Mouse (Mus musculus): Measurements from ENCODE around the gene Upf3b. TPM values are rescaled to one million over a fixed set of nuclear protein-coding genes. Genes with fewer than 3 reads are reported as not detected.

Gene Upf3b
- polyA plus RNA-seq, 1 experiment = 0.75 TPM

DNA sequence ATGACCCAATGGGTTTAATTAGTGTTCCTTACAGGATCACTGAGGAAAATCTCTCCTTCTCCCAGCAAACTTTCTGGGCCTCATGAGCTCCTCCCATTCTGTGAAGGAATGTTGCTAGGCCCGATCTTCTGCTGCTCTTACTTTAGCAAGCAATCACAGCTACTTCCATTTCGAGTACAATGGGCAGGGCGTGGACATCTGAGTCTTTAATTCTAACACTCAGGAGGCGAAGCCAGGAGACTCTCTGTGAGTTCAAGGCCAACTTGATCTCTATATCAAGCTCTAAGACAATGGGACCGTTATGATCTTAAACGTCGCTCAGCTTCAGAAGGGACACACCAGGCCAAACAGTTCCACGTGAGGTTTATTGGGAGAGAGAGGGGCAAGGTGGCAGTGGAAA lies 33.5 kb downstream of the Upf3b start:
- Histone ChIP-seq H3K27ac (ENCODE audit: insufficient read depth, low read depth, low read length) (no peak overlapping the region), H3K4me1 (ENCODE audit: control insufficient read depth, insufficient read depth, insufficient read length, low read length) (no peaks in the 10 kb centered on the region), H3K4me3 (ENCODE audit: low read depth, low read length) (no peak overlapping the region), H3K36me3 (ENCODE audit: control insufficient read depth, insufficient read depth, low read length) (peaks cover 6% of the 10 kb centered on the region), H3K27me3 (ENCODE audit: control insufficient read depth, insufficient read depth, low read length) (no peaks in the 10 kb centered on the region)
- no peak for TF ChIP-seq CTCF (IDR thresholded peaks at IDR 0.05; ENCODE audit: extremely low read depth, insufficient read length, insufficient replicate concordance, low read depth, low read length)
- 58% methylated on average over 8 of the region's 8 CpGs for WGBS

DNA sequence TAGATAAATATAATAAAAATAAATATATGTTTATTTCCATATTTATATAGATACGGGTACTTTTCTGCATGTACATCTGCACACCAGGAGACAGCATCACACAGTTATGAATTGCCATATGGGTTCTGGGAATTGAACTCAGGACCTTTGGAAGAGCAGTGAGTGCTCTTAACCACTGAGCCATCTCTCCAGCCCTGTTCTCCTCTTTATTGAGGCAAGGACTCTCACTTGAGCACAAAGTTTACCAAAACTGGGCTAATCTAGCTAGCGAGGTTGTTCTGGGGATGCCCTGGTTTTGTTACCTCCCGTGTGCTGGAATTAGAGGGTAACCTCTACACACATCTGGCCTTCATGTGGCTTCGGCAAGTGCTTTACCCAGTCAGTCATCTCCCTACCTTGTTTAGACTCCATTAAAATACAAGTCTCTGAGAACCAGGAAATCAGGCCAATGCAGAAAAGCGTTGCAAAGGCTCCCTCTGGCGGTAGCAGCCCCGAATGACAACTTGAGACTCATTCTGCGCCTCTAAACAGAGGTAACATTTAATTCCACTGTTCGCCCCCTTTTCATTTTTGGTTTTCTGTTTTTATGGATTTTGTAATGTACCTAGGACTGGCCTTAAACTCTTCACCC lies 35.7 kb downstream of the Upf3b start:
- no peaks in the 10 kb centered on the region for H3K4me1 ChIP-seq (ENCODE audit: control insufficient read depth, insufficient read depth, insufficient read length, low read length)
- no peak overlapping the region for H3K4me3 ChIP-seq (ENCODE audit: low read depth, low read length)
- TF ChIP-seq CTCF (IDR thresholded peaks at IDR 0.05; ENCODE audit: extremely low read depth, insufficient read length, insufficient replicate concordance, low read depth, low read length) = peak; percentile 69; the same call in 1 of the 2 replicates
- TF ChIP-seq POLR2A (IDR thresholded peaks at IDR 0.05; ENCODE audit: low read depth, low read length) = no peak
- no peaks in the 10 kb centered on the region for H3K36me3 ChIP-seq (ENCODE audit: control insufficient read depth, insufficient read depth, low read length)
- no peaks in the 10 kb centered on the region for H3K27me3 ChIP-seq (ENCODE audit: control insufficient read depth, insufficient read depth, low read length)
- no peak overlapping the region for H3K27ac ChIP-seq (ENCODE audit: insufficient read depth, low read depth, low read length)
- WGBS = 33% methylated on average over 9 of the region's 9 CpGs

- no peaks in the 10 kb centered on the region for H3K4me1 ChIP-seq (ENCODE audit: control insufficient read depth, insufficient read depth, insufficient read length, low read length)
- TF ChIP-seq POLR2A (IDR thresholded peaks at IDR 0.05; ENCODE audit: low read depth, low read length) (no peak), CTCF (IDR thresholded peaks at IDR 0.05; ENCODE audit: extremely low read depth, insufficient read length, insufficient replicate concordance, low read depth, low read length) (no peak)
- WGBS = 77% methylated on average over 5 of the region's 5 CpGs
- no peaks in the 10 kb centered on the region for H3K27me3 ChIP-seq (ENCODE audit: control insufficient read depth, insufficient read depth, low read length)
- no peaks in the 10 kb centered on the region for H3K36me3 ChIP-seq (ENCODE audit: control insufficient read depth, insufficient read depth, low read length)
- H3K4me3 ChIP-seq (ENCODE audit: low read depth, low read length) = no peak overlapping the region
- no peak overlapping the region for H3K27ac ChIP-seq (ENCODE audit: insufficient read depth, low read depth, low read length)
These were observed 41.4 kb downstream of the Upf3b start for GRCm38 (mm10) chrX:37068766-37069165.

DNA sequence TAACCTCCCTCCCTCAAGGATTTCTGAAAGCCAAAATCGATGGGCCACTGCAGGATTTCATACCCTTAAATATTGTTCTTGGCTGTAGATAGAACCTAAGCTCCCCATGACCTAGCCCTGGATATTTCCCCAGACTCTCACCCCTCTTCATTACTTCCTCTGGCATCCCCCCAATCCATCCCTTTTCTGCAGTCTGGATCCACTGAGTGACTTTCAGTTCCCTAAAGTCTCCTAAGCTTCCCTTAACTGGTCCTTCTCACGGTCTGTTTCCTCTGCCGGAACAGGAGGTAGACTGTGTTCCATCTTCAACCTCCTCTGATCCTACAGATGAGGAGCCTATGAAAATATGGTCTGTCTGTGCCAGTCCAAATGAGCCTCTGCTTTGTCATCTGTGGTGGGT lies 42.8 kb downstream of the Upf3b start:
- no peaks in the 10 kb centered on the region for H3K36me3 ChIP-seq (ENCODE audit: control insufficient read depth, insufficient read depth, low read length)
- H3K4me1 ChIP-seq (ENCODE audit: control insufficient read depth, insufficient read depth, insufficient read length, low read length) = no peaks in the 10 kb centered on the region
- H3K27me3 ChIP-seq (ENCODE audit: control insufficient read depth, insufficient read depth, low read length) = no peaks in the 10 kb centered on the region
- WGBS = 75% methylated on average over 3 of the region's 3 CpGs
- no peak overlapping the region for H3K4me3 ChIP-seq (ENCODE audit: low read depth, low read length)
- TF ChIP-seq POLR2A (IDR thresholded peaks at IDR 0.05; ENCODE audit: low read depth, low read length) = no peak
- no peak for TF ChIP-seq CTCF (IDR thresholded peaks at IDR 0.05; ENCODE audit: extremely low read depth, insufficient read length, insufficient replicate concordance, low read depth, low read length)
- H3K27ac ChIP-seq (ENCODE audit: insufficient read depth, low read depth, low read length) = no peak overlapping the region

DNA sequence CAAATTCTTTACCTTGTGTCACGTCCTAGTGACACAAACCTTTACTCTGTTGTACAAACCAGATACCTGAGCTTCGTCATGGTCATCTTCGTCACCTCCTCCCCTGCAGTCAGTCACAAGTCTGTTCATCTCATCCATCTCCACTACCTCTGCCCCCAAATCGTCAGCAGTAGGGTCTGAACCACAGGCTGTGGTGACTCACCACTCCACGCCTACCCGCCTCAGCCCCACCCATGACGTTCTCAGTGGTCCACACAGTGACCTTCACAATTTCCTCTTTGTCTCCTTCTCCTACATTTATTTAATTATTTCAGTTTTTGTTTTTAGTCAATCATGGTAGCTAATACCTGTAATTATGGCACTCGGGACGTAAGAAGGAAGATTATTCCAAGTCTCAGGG lies 46.2 kb downstream of the Upf3b start:
- Histone ChIP-seq H3K4me3 (ENCODE audit: low read depth, low read length) (no peak overlapping the region), H3K4me1 (ENCODE audit: control insufficient read depth, insufficient read depth, insufficient read length, low read length) (no peaks in the 10 kb centered on the region), H3K27me3 (ENCODE audit: control insufficient read depth, insufficient read depth, low read length) (no peaks in the 10 kb centered on the region), H3K27ac (ENCODE audit: insufficient read depth, low read depth, low read length) (no peak overlapping the region), H3K36me3 (ENCODE audit: control insufficient read depth, insufficient read depth, low read length) (no peaks in the 10 kb centered on the region)
- WGBS = 61% methylated on average over 9 of the region's 9 CpGs
- no peak for TF ChIP-seq CTCF (IDR thresholded peaks at IDR 0.05; ENCODE audit: extremely low read depth, insufficient read length, insufficient replicate concordance, low read depth, low read length)
- TF ChIP-seq POLR2A (IDR thresholded peaks at IDR 0.05; ENCODE audit: low read depth, low read length) = no peak

GRCm38 (mm10) chrX:37048890-37049823 lies 61.0 kb downstream of the Upf3b start:
- TF ChIP-seq POLR2A (IDR thresholded peaks at IDR 0.05; ENCODE audit: low read depth, low read length) (no peak), CTCF (IDR thresholded peaks at IDR 0.05; ENCODE audit: extremely low read depth, insufficient read length, insufficient replicate concordance, low read depth, low read length) (no peak)
- peaks cover 17% of the 10 kb centered on the region for H3K27me3 ChIP-seq (ENCODE audit: control insufficient read depth, insufficient read depth, low read length)
- WGBS = 14% methylated on average over 70 of the region's 70 CpGs
- peak overlapping the region; percentile 59 for H3K4me3 ChIP-seq (ENCODE audit: low read depth, low read length)
- H3K36me3 ChIP-seq (ENCODE audit: control insufficient read depth, insufficient read depth, low read length) = no peaks in the 10 kb centered on the region
- H3K27ac ChIP-seq (ENCODE audit: insufficient read depth, low read depth, low read length) = no peak overlapping the region
- peaks cover 8% of the 10 kb centered on the region; the same call in 1 of the 2 replicates for H3K4me1 ChIP-seq (ENCODE audit: control insufficient read depth, insufficient read depth, insufficient read length, low read length)

All from small intestine, adult 2 months (tissue).